Mouse (Mus musculus): ENCODE results near the gene Tas2r134.

GRCm38 (mm10) chr2:51588336-51588735 lies 39.0 kb upstream of the Tas2r134 start:
- TF ChIP-seq CTCF (conservative IDR thresholded peaks at IDR 0.05; ENCODE audit: low read length) (no peak), NANOG (IDR thresholded peaks at IDR 0.05; ENCODE audit: borderline replicate concordance, low read length) (no peak), POU5F1 (IDR thresholded peaks at IDR 0.05; ENCODE audit: borderline replicate concordance, low read length) (no peak)
